Mouse (Mus musculus): ENCODE measurements around the gene Ddit4.

Gene Ddit4

GRCm38 (mm10) chr10:59918111-59918510 is 33.5 kb downstream of the Ddit4 start:
- no peak for DNase-seq (ENCODE audit: low spot score in 2 of 2)

DNA sequence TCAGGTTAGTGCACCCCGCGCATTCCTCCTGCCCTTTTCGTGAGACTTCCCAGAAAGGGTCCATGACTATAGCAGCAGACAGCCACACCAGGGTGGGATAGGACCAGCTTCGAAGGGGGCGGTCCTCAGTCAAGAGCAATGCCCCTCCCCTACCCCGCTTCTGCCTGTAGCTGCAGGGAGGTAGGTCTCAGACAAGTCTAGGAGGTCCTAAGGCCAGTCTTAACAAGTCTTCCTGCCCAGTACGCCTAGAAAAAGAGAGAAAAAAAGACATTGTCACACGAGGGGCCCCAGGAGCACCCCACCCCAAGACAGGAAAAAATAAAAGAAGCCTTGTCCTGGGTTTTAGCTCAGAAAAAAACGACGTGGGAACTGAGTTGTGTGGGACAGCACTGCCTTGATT is 35.0 kb downstream of the Ddit4 start:
- DNase-seq (ENCODE audit: low spot score in 2 of 2): no peak

- DNase-seq (ENCODE audit: low spot score in 2 of 2): no peak
Observed at GRCm38 (mm10) chr10:59916159-59916558, 35.5 kb downstream of the Ddit4 start.

DNA sequence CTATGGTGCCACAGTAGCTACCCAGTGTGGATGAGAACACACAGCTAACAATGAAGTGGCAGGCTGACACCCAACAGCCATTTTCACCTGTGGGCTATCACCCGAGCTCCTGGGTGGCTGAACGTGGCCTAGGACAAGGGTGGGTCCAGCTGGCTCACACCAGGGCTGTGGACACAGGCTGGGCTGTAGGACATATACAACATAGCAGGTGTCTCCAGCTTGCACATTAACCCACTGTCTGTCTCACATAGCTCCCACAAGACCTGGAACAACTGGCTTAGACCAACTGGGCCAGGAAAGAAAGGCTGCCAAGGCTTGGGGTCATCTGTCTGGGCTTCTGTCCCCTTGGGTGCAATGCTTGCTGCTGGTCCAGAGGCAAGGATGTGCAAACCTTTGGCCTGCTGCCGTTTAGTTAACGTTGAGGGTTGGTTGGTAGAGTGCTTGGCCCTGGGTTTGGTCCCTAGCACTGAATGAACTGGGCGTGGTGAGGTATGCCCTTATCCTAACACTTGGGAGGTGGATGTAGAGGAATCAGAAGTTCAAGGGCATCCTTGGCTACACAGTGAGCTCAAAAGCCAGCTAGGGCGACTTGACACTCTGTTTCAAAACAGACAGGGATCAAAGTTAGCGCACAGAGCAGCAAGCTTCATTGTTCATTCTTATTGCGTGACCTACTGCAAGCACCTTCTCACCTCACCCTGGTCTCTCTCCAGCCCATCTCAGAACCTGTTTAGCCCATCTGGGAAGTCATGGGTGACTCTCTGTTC is 36.3 kb downstream of the Ddit4 start:
- no peak for DNase-seq (ENCODE audit: low spot score in 2 of 2)

DNA sequence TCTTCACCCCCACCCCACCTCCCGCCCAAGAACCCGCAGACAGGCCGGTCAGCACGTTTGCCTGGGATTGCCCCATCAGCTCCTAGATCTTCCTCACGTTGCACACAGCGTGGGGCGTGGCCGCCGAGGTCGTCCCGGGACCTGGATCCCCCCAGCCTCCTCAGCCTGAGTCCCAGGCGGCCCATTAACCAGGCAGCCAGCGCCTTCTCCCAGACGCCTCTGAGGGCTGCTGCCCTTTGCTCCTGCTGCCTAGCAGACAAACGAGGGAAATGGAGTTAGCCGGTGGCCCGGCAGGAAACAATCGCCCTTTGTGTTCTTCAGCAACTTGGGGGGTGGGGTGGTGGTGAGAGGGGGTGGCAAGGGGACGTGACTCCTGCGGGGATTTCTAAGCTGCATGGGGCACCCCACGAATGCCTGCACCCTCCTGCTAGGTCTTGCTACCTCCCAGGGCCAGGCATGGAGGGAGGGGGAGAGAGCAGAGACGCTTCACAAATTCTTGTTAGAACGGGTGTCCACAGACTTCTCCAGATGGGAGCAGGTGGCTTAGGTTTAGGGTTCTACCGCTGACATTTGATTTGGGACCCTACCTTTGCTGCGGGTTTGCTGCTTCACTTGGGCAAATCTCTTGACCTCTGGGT is 40.0 kb downstream of the Ddit4 start:
- DNase-seq (ENCODE audit: low spot score in 2 of 2): no peak

- no peak for DNase-seq (ENCODE audit: low spot score in 2 of 2)
Observed at GRCm38 (mm10) chr10:59911091-59911490, 40.5 kb downstream of the Ddit4 start.

DNA sequence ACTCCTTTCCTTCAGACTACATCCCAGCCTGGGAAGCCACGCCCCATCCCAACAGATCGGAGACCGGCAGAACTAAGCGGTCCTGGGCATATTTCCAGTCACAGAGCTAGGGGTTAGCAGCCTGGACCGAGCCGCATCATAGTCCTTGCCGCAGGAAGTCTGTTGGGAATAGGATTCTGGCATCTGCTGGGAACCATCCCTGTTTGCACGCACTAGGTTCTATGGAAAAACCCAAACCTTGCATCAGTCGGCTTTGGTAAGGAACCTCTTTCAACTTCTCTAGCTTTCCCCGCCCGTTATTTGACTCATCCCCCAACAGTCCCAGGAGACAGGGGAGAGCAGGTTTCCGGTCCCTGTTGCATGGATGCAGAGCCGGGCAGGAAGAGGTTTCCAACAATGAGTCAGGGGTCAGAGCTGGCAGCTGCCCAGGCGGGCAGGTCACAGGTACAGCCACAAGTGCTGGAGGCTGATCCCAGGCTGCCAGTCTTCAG is 42.2 kb downstream of the Ddit4 start:
- no peak for DNase-seq (ENCODE audit: low spot score in 2 of 2)

DNA sequence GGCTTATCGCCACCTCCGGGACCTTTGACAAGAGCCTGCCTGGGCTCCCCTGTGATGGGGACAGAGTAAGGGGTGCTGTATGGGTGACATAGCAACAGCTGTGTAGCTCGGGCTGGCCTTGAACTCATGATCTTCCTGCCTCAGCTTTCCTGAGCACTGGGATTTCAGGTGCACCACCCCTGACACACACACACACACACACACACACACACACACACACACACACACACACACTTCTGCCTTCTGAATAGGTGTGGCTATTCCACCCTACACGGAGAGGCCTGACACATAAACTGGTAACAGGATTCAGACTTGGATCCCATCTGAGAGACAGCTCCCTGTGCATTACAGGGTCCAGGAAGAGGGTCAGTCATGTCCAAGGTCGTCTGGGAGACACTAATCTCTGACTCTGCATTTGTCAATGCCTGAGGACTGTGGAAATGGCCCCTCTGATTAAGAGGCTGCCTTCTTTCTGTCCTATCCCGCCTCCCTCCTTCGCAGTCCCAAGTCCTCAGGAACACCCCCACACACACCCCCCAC is 42.8 kb downstream of the Ddit4 start:
- no peak for DNase-seq (ENCODE audit: low spot score in 2 of 2)

GRCm38 (mm10) chr10:59907695-59908299 is 43.8 kb downstream of the Ddit4 start:
- DNase-seq (ENCODE audit: low spot score in 2 of 2): no peak

DNA sequence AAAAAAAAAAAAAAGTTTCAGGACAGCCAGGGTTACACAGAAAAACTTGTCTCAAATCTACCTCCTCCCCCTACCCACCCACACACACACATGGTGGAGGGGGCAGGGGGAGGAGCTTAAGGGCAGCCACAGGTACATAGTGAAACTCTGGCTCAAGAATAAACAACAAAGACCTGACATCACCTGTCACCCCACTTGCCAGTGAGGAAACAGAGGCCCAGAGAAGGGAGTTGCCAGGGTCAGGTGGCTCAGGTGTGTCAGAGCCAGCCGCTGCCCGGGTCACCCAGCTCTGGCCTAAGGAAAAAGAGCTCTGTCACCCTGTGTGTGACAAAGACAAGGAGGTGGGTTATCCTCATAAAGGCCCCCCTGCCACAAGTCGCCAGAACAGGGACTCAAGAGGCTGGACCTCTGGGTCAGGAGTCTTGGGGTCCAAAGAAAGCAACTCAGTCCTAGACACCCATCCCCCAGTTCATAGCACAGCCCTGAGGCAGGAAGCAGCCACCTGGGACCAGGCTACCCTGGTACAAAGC is 44.5 kb downstream of the Ddit4 start:
- no peak for DNase-seq (ENCODE audit: low spot score in 2 of 2)

- DNase-seq (ENCODE audit: low spot score in 2 of 2): no peak
Observed at GRCm38 (mm10) chr10:59903170-59903569, 48.5 kb downstream of the Ddit4 start.

- DNase-seq (ENCODE audit: low spot score in 2 of 2): no peak
Observed at GRCm38 (mm10) chr10:59902606-59902990, 49.0 kb downstream of the Ddit4 start.

- no peak for DNase-seq (ENCODE audit: low spot score in 2 of 2)
Observed at GRCm38 (mm10) chr10:59901986-59902605, 49.5 kb downstream of the Ddit4 start.

- DNase-seq (ENCODE audit: low spot score in 2 of 2): no peak
Observed at GRCm38 (mm10) chr10:59901463-59901862, 50.2 kb downstream of the Ddit4 start.

DNA sequence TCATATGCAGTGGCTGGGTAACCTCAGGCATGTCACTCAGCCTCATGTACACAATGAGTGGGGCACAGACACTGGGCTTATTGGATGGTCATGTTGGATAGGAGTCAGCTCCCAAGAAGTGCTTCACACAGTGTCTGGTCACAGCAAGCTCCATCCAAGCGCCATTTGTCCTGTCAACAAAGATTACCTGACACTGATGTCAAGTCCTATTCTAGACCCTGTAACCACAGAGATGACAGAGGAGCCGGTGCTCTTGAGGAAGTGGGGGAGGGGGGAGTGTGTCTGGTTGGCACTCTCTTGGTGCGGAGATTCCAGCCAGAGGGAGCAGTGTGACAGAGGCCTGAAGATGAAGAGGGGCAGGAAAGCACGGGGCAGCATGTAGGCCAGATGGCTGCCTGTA is 50.7 kb downstream of the Ddit4 start:
- DNase-seq (ENCODE audit: low spot score in 2 of 2): no peak

GRCm38 (mm10) chr10:59900174-59900435 is 51.5 kb downstream of the Ddit4 start:
- DNase-seq (ENCODE audit: low spot score in 2 of 2): no peak
